Mouse (Mus musculus) neural tube, embryonic 11.5 days (tissue): Measurements from ENCODE around the gene Nbr1. TPM values are rescaled to one million over a fixed set of nuclear protein-coding genes. Genes with fewer than 3 reads are reported as not detected.
"Not testable (repeated sequence)": the region's sequence is repeated elsewhere in the genome, so short reads cannot be mapped to it uniquely, and the experiment has no call there.

ENCODE experiments used
- ATAC-seq: fragments of 200-750 bp; cut with Nextera tagmentation; 2 replicates; pipeline ENCODE4 v1.8.0; 2017; ENCODE audit warnings: moderate number of reproducible peaks, mild to moderate bottlenecking, moderate TSS enrichment, moderate library complexity; ENCODE audit not compliant: insufficient read depth, low FRiP score, low TSS enrichment
- DNase-seq: peaks from one replicate; pipeline ENCODE4 v3.0.0-alpha.2; 2015; ENCODE audit warnings: low spot score
- H3K27ac ChIP-seq: fragments of 300-500 bp; sonication (generic); 2 replicates; pipeline ENCODE4 v1.5.1; 2014; ENCODE audit warnings: low read depth, mild to moderate bottlenecking, low read length
- H3K27me3 ChIP-seq: fragments of 300-500 bp; sonication (generic); 2 replicates; pipeline ENCODE4 v1.6.1; 2014; ENCODE audit warnings: mild to moderate bottlenecking, low read length, mixed read lengths; ENCODE audit not compliant: control insufficient read depth, insufficient read depth
- H3K36me3 ChIP-seq: fragments of 300-500 bp; sonication (generic); 2 replicates; pipeline ENCODE4 v1.6.1; 2014; ENCODE audit warnings: mild to moderate bottlenecking, low read length, moderate library complexity, mixed read lengths; ENCODE audit not compliant: control insufficient read depth, insufficient read depth
- H3K4me1 ChIP-seq: fragments of 300-500 bp; sonication (generic); 2 replicates; pipeline ENCODE4 v1.6.1; 2014; ENCODE audit warnings: low read length, mixed read lengths; ENCODE audit not compliant: control insufficient read depth, insufficient read depth
- H3K4me2 ChIP-seq: fragments of 300-500 bp; sonication (generic); 2 replicates; pipeline ENCODE4 v1.6.1; 2014; ENCODE audit warnings: low read depth, mild to moderate bottlenecking, moderate library complexity
- H3K4me3 ChIP-seq: fragments of 300-500 bp; sonication (generic); 2 replicates; pipeline ENCODE4 v1.5.1; 2014; ENCODE audit warnings: low read depth, low read length
- H3K9ac ChIP-seq: fragments of 300-500 bp; sonication (generic); 2 replicates; pipeline ENCODE4 v1.6.1; 2014; ENCODE audit warnings: mild to moderate bottlenecking, low read length
- H3K9me3 ChIP-seq: fragments of 300-500 bp; sonication (generic); 2 replicates; pipeline ENCODE4 v1.6.1; 2016; ENCODE audit warnings: low read length; ENCODE audit not compliant: control insufficient read depth
- WGBS: fragments of 180-500 bp; shearing (Covaris S2); extraction: QIAGEN DNeasy Blood & Tissue Kit; methylation state at CpG from one replicate; pipeline ENCODE4 v1.1.7; 2014; 5-methylcytosine and 5-hydroxymethylcytosine counted together
- polyA plus RNA-seq: library from polyadenylated mRNA; unstranded; fragments of >200 nt; fragmentation: Nextera tagmentation; extraction: Ambion mirVana; gene quantifications from 2 replicates; pipeline ENCODE4 v1.2.1, GENCODE M21; 2014

Gene Nbr1
- polyA plus RNA-seq, 1 experiment from 2014 or later = 99.1 TPM

DNA sequence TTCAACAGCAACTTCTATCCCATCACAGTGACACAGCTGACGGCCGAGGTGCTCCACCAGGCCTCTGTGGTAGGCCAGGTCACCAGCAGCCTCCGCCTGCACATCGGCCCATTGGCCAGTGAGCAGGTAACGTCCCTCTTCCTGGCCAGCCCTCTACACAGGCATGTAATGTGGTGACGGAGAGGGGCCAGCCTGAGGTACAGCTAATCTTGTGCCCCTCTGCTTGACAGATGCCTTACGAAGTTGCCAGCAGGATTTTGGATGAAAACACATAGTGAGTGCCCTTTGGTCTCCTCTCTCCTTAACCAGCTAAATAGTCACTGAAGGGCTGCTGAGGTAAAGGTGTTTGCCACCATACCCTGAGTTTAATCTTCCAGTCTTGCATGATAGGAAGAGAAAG is 36.9 kb downstream of the Nbr1 start:
- H3K4me3 ChIP-seq = no peak overlapping the region
- H3K9ac ChIP-seq = no peak overlapping the region
- 93% methylated on average over 7 of the region's 7 CpGs for whole genome bisulfite sequencing
- H3K9me3 ChIP-seq = no peaks in the 10 kb centered on the region
- no peaks in the 10 kb centered on the region for H3K36me3 ChIP-seq
- no peak for ATAC-seq
- no peak overlapping the region for H3K4me2 ChIP-seq
- H3K27me3 ChIP-seq = no peaks in the 10 kb centered on the region
- no peak overlapping the region for H3K27ac ChIP-seq
- no peaks in the 10 kb centered on the region for H3K4me1 ChIP-seq
- DNase-seq = no peak

DNA sequence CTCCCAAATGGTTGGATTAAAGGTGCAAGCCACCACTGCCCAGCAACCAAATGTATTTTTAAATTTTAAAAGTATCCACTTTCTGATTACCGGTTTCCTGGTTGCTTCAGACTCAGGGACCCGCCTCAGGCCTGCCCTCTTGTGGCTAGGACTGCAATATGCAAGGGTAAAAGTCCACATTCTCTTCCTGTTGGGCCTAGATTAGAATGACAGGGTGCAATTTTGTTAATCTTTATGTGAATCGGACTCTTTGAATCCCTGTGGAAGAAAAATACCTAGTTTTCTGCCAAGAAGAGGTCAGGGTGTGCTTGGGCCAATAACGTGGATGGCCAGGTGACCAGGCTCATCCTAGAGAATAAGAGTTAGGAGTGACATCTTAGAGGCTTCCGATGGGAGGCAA is 37.5 kb downstream of the Nbr1 start:
- Histone ChIP-seq H3K4me2 (no peak overlapping the region), H3K4me3 (no peak overlapping the region), H3K9ac (no peak overlapping the region), H3K36me3 (no peaks in the 10 kb centered on the region), H3K27me3 (no peaks in the 10 kb centered on the region), H3K4me1 (no peaks in the 10 kb centered on the region), H3K9me3 (no peaks in the 10 kb centered on the region), H3K27ac (no peak overlapping the region)
- no peak for ATAC-seq
- WGBS = 34% methylated on average over 5 of the region's 5 CpGs
- peak; percentile 63 for DNase-seq

DNA sequence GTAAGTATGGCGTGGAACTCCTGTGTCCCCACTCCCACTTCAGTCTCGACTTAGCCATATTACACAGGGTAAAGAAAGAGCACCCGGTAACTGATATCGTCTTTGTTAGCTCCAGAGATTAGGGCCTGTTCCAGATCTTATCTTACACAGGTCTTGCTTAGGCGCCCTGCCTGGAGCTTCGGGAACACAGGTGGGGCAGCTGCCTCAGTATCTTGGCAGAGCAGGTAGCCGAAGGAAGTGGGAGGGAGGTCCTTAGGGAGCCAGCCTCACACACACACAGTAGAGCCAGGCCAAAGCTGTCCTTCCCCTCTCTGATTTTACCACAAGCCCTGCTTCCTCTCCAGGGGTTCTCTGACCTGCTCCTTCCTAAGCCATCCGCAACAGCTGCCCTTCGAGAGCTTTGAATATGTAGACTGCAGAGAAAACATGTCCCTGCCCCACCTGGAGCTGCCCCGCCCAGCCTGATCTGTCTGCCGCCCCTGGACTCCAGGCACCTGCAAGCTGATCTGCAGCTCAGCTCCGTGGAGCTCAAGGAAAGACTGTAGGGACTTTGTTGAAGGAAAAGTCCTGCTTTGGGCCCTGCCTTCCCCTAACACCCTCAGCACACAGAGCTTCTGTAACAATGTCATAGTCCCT is 38.2 kb downstream of the Nbr1 start:
- no peak for DNase-seq
- ATAC-seq = no peak
- Histone ChIP-seq H3K9me3 (no peaks in the 10 kb centered on the region), H3K27me3 (no peaks in the 10 kb centered on the region), H3K4me1 (no peaks in the 10 kb centered on the region), H3K4me3 (no peak overlapping the region), H3K9ac (no peak overlapping the region), H3K27ac (no peak overlapping the region), H3K4me2 (no peak overlapping the region), H3K36me3 (no peaks in the 10 kb centered on the region)
- 79% methylated on average over 12 of the region's 12 CpGs for WGBS

DNA sequence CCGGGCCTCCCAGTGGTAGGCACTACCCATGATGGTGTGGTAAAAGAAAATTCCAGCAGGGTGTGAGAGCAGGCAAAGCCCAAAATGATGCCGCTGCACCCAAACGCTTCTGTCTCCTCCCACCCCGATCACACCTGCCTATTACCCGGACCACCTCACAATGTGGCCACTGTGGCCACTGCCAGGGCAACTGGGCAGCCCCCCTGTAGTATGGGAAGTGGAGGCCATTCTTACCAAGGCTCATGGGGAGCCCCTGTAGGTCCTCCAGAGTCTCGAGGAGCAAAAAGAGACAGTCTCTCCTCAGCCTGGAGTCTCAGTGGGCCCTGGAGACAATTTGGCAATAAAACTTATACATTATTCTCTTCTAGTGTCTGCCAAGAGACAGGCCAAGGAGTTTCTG is 47.2 kb downstream of the Nbr1 start, which contains the start of gene Gm11634:
Gm11634 (minus strand) TSS at position 101 of the 400 bp plus-strand sequence.
- no peak for ATAC-seq
- no peak within 1 kb of the TSS for H3K27ac ChIP-seq
- no peak for DNase-seq
- H3K4me2 ChIP-seq = no peak within 1 kb of the TSS
- H3K4me3 ChIP-seq = no peak within 1 kb of the TSS
- no peaks in the 10 kb centered on the region for H3K9me3 ChIP-seq
- H3K4me1 ChIP-seq = no peaks in the 10 kb centered on the region
- no peak within 1 kb of the TSS for H3K9ac ChIP-seq
- 80% methylated on average over 6 of the region's 6 CpGs for WGBS
- no peaks in the 10 kb centered on the region for H3K36me3 ChIP-seq
- no peaks in the 10 kb centered on the region for H3K27me3 ChIP-seq

DNA sequence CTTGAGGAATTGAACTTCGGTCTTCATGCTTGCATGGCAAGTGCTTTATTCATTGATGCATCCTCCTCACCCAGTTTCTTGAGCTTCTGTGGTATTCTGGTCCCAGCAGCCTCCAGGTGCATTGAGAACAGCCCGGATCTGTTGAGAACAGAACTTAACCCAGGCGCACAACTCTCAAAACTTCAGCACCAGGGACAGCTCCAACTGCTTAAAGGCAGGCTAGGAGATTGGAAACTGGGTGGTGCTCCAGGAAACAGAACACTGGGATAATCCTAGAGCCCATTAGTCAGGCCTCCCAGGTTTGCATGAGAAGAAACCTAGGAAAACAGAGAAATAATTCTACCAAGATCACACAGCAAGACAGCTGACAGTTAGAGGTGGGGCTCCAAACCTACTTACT is 50.5 kb downstream of the Nbr1 start:
- DNase-seq = peak; percentile 71

DNA sequence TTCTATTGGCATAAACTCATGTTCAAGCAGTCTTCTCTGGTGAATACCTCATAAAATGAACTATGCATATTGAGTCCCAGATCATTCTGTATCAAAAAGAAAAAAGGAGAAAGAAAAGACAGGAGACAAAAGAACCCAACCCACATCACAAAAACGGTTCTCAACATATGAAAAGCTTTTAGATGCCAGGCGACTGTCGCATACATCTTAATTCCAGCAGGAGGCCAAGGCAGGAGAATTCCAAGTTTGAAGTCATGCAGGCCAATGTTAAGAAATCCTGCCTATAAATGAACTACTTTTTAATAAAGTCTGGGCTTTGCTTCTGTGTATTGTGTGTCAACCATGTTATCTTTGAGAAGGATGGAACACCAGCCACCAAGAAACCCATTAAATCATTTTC is 52.2 kb downstream of the Nbr1 start:
- Histone ChIP-seq H3K9ac (no peak overlapping the region), H3K4me2 (peak overlapping the region; percentile 33), H3K27me3 (no peaks in the 10 kb centered on the region), H3K4me1 (no peaks in the 10 kb centered on the region), H3K27ac (no peak overlapping the region), H3K36me3 (no peaks in the 10 kb centered on the region), H3K9me3 (no peaks in the 10 kb centered on the region), H3K4me3 (peak overlapping the region; percentile 23; the same call in 1 of the 2 replicates)
- no peak for DNase-seq
- ATAC-seq = no peak
- 1% methylated on average over 3 of the region's 3 CpGs for WGBS

More for the DNA sequence above, 50.5 kb downstream of the Nbr1 start:
- H3K27me3 ChIP-seq = no peaks in the 10 kb centered on the region
- H3K9ac ChIP-seq = no peak overlapping the region
- no peak overlapping the region for H3K4me3 ChIP-seq
- H3K9me3 ChIP-seq = no peaks in the 10 kb centered on the region
- ATAC-seq = no peak
- H3K4me1 ChIP-seq = no peaks in the 10 kb centered on the region
- H3K4me2 ChIP-seq = no peak overlapping the region
- no peaks in the 10 kb centered on the region for H3K36me3 ChIP-seq
- no peak overlapping the region for H3K27ac ChIP-seq
- 11% methylated on average over 3 of the region's 3 CpGs for WGBS

DNA sequence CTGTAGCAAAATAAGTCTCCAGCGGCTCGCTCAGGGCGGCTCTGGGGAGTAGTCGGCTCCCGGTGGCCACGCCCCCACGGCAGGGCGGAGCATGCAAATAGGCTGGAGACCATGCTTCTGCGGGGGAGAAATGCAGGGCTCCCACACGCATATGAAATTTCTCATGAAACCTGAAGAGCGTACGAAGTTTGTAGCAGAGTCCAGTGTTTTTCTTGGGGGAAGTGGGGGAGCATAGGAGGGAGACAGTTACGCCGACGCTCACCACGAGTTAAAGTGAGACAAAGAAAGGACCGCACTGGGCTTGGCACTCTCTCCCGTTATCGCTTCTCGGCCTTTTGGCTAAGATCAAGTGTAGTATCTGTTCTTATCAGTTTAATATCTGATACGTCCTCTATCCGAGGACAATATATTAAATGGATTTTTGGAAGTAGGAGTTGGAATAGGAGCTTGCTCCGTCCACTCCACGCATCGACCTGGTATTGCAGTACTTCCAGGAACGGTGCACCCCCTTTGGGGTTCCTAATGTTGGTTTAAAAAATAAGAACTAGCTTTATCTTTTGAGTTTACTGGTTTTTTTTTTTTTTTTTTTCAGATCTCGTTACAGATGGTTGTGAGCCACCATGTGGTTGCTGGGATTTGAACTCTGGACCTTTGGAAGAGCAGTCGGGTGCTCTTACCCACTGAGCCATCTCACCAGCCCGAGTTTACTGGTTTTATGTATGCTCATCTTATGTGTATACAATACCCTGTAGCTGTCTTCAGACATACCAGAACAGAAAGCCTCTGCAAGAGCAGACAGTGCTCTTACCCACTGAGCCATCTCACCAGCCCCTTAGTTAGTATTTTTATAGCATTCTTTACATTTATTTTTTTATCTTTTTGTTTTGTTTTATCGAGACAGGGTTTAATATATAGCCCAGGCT is 52.8 kb downstream of the Nbr1 start:
- H3K27ac ChIP-seq = peak overlapping the region; percentile 56; the same call in 1 of the 2 replicates

DNA sequence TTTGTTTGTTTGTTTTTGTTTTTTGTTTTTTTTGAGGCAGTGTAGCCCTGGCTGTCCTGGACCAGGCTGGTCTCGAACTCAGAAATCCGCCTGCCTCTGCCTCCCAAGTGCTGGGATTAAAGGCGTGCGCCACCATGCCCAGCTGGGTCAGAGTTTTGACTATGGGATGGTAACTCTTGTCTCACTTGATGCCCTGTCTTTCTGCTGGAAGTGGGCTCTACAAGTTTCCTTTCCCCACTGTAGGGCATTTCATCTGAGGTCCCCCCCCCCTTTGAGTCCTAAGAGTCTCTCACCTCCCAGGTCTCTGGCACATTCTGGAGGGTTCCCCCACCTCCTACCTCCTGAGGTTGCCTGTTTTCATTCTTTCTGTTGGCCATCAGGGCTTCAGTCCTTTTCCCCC is 55.2 kb downstream of the Nbr1 start:
- H3K9me3 ChIP-seq, ATAC-seq: not testable (repeated sequence)
- 87% methylated on average over 4 of the region's 4 CpGs for WGBS

More for the DNA sequence above, 52.8 kb downstream of the Nbr1 start:
- Histone ChIP-seq H3K4me3 (peak overlapping the region; percentile 23), H3K9ac (peak overlapping the region; percentile 52; the same call in 1 of the 2 replicates), H3K4me2 (peak overlapping the region; percentile 33)
- H3K4me1 ChIP-seq, H3K36me3 ChIP-seq, H3K9me3 ChIP-seq, H3K27me3 ChIP-seq: not testable (repeated sequence)
- DNase-seq = peak; percentile 87
- WGBS = 2% methylated on average over 29 of the region's 30 CpGs
- peak; percentile 71; the same call in 1 of the 2 replicates for ATAC-seq

More for the DNA sequence above, 55.2 kb downstream of the Nbr1 start:
- not testable (repeated sequence) for H3K27me3 ChIP-seq, DNase-seq, H3K4me2 ChIP-seq, H3K4me3 ChIP-seq, H3K27ac ChIP-seq, H3K4me1 ChIP-seq, H3K36me3 ChIP-seq, H3K9ac ChIP-seq
